Comparison of ENCODE assay signal across 9 mouse cellular contexts in genomic region chr11:78260489-78261258, GRCm38 (mm10). TPM values are rescaled to one million over a fixed set of nuclear protein-coding genes. Genes with fewer than 3 reads are reported as not detected.
DNase-seq lines count a peak whose midpoint lies in the region; ATAC-seq and TF ChIP-seq lines count a peak whose summit lies in the region.
"Had no signal": no experiment of that assay in that cellular context is flagged by ENCODE, and none has a peak within 500 bp of the region (broad histone marks: within the 10 kb centered on the region; RNA-seq: fewer than 3 reads in every experiment).

No protein-coding gene starts in this region.

- intact Hi-C loops in heart, postnatal 10 days (cut with DNase I) = loop anchor here (5.0 kb wide), 1 partner anchor 67 kb away; the partner anchor contains the start of gene Pigs

- DNase-seq in heart, postnatal 10 days = no peak
- no peak for DNase-seq in ES-E14 (ENCODE audit: low read depth, low spot score)
- DNase-seq in spleen, adult 18-20 months = no peak
- DNase-seq in embryo, embryonic 10.5 days (ENCODE audit: low spot score) = no peak
- DNase-seq in embryo, embryonic 9.5 days (ENCODE audit: extremely low spot score) = no peak

- no peaks in the 10 kb centered on the region for H3K9me3 ChIP-seq in heart, embryonic 12.5 days (replicated peaks)
- no peaks in the 10 kb centered on the region for H3K9me3 ChIP-seq in ES-E14 (ENCODE audit: control insufficient read depth, insufficient read depth, low read depth, low read length)
- H3K9me3 ChIP-seq in hindbrain, embryonic 13.5 days = no peaks in the 10 kb centered on the region
- no peaks in the 10 kb centered on the region for H3K9me3 ChIP-seq in midbrain, embryonic 12.5 days

- peaks cover 27% of the 10 kb centered on the region for H3K36me3 ChIP-seq in heart, embryonic 12.5 days
- peaks cover 19% of the 10 kb centered on the region for H3K36me3 ChIP-seq in ES-E14 (ENCODE audit: control insufficient read depth, insufficient read depth, low read length, poor library complexity, severe bottlenecking)
- peaks cover 30% of the 10 kb centered on the region for H3K36me3 ChIP-seq in hindbrain, embryonic 13.5 days
- H3K36me3 ChIP-seq in midbrain, embryonic 12.5 days = peaks cover 22% of the 10 kb centered on the region

- H3K27ac ChIP-seq in heart, embryonic 12.5 days (ENCODE audit: poor library complexity, severe bottlenecking) = no peak overlapping the region
- no peak overlapping the region for H3K27ac ChIP-seq in ES-E14 (ENCODE audit: insufficient read depth, low read depth, low read length, poor library complexity, severe bottlenecking)
- no peak overlapping the region for H3K27ac ChIP-seq in hindbrain, embryonic 13.5 days
- no peak overlapping the region for H3K27ac ChIP-seq in midbrain, embryonic 12.5 days (replicated peaks)

- H3K4me2 ChIP-seq in heart, embryonic 12.5 days = peak overlapping the region; percentile 83
- H3K4me2 ChIP-seq in hindbrain, embryonic 13.5 days = peak overlapping the region; percentile 69
- peak overlapping the region; percentile 80 for H3K4me2 ChIP-seq in midbrain, embryonic 12.5 days (replicated peaks)

- 89% methylated on average over 2 of the region's 2 CpGs for WGBS in heart, embryonic 12.5 days
- WGBS in hindbrain, embryonic 13.5 days = 94% methylated on average over 2 of the region's 2 CpGs
- 96% methylated on average over 2 of the region's 2 CpGs for WGBS in midbrain, embryonic 12.5 days

- peak overlapping the region; percentile 87 for H3K4me3 ChIP-seq in heart, embryonic 12.5 days
- H3K4me3 ChIP-seq in ES-E14 (ENCODE audit: insufficient read depth in 1 of 2, low read depth in 1 of 2, low read length in 2 of 2, poor library complexity in 1 of 2, severe bottlenecking in 1 of 2) = 0 out of 4 replicates have a peak overlapping the region, but pooled peaks of 1 of the 2 experiments have one; percentile 3
- peak overlapping the region; percentile 81 for H3K4me3 ChIP-seq in hindbrain, embryonic 13.5 days
- H3K4me3 ChIP-seq in midbrain, embryonic 12.5 days = peak overlapping the region; percentile 78

- no peak for ATAC-seq in heart, embryonic 12.5 days (ENCODE audit: insufficient number of reproducible peaks, low FRiP score)
- ATAC-seq in hindbrain, embryonic 13.5 days (ENCODE audit: low FRiP score) = no peak
- no peak for ATAC-seq in midbrain, embryonic 12.5 days (ENCODE audit: low FRiP score, low read depth)

- peaks cover 4% of the 10 kb centered on the region for H3K27me3 ChIP-seq in heart, embryonic 12.5 days (replicated peaks)
- peaks cover 10% of the 10 kb centered on the region for H3K27me3 ChIP-seq in hindbrain, embryonic 13.5 days
- peaks cover 11% of the 10 kb centered on the region for H3K27me3 ChIP-seq in midbrain, embryonic 12.5 days
- H3K27me3 ChIP-seq: Patski had no signal

- H3K4me1 ChIP-seq in heart, embryonic 12.5 days (replicated peaks) = peaks cover 9% of the 10 kb centered on the region
- H3K4me1 ChIP-seq in ES-E14 (ENCODE audit: control insufficient read depth in 2 of 2, insufficient read depth in 2 of 2, low read length in 2 of 2, poor library complexity in 1 of 2) = no peaks in the 10 kb centered on the region
- peaks cover 12% of the 10 kb centered on the region for H3K4me1 ChIP-seq in hindbrain, embryonic 13.5 days (replicated peaks)
- H3K4me1 ChIP-seq in midbrain, embryonic 12.5 days = peaks cover 5% of the 10 kb centered on the region

- in situ Hi-C loops in ES-E14 (cut with MboI; ENCODE audit: low sequenced_read_pairs in 2 of 2, unreplicated experiment in 2 of 2) = no loop called here

- no peak overlapping the region for H3K9ac ChIP-seq in heart, embryonic 12.5 days
- peak overlapping the region; percentile 50; the same call in 1 of the 2 replicates for H3K9ac ChIP-seq in ES-E14 (ENCODE audit: insufficient read depth, low read depth, low read length, poor library complexity, severe bottlenecking)
- H3K9ac ChIP-seq in hindbrain, embryonic 13.5 days = no peak overlapping the region
- no peak overlapping the region for H3K9ac ChIP-seq in midbrain, embryonic 12.5 days (replicated peaks)

TF ChIP-seq in ES-E14, 5 proteins besides CTCF, POLR2A, EP300 and RAD21:
- TF ChIP-seq MAFK (IDR thresholded peaks at IDR 0.05; ENCODE audit: insufficient read depth, low read depth, low read length) (no peak), ZNF384 (IDR thresholded peaks at IDR 0.05; ENCODE audit: low read depth, low read length) (0 out of 2 replicates have a peak, but pooled peaks have one; percentile 15)

RNA-seq across cellular contexts. Expression of gene 2610507B11Rik, which starts 0.9 kb away (rescaled TPM):
- polyA plus RNA-seq in heart, embryonic 12.5 days (2016; fragmentation: Nextera tagmentation; extraction: Ambion mirVana) = 83.1 and 91.0 TPM in 2 replicates
- total RNA-seq in heart, postnatal 10 days (2021) = 100 to 1,000 TPM; 180 to 190 TPM
- 210 and 285 TPM in 2 replicates for total RNA-seq in ES-E14 (2012; rRNA removed)
- 64.9 and 67.2 TPM in 2 replicates for polyA plus RNA-seq in hindbrain, embryonic 13.5 days (2015; fragmentation: Nextera tagmentation; extraction: Ambion mirVana)
- polyA plus RNA-seq in midbrain, embryonic 12.5 days (2016; fragmentation: Nextera tagmentation; extraction: Ambion mirVana) = 79.0 and 80.0 TPM in 2 replicates

RNA-seq across cellular contexts. Expression of gene Supt6, which starts 14.9 kb away (rescaled TPM):
- 26.1 and 28.5 TPM in 2 replicates for polyA plus RNA-seq in heart, embryonic 12.5 days (2016; fragmentation: Nextera tagmentation; extraction: Ambion mirVana)
- 10 to 100 TPM; 33.7 to 36.6 TPM for total RNA-seq in heart, postnatal 10 days (2021)
- 60.6 and 63.0 TPM in 2 replicates for total RNA-seq in ES-E14 (2012; rRNA removed)
- 29.9 and 30.1 TPM in 2 replicates for polyA plus RNA-seq in hindbrain, embryonic 13.5 days (2015; fragmentation: Nextera tagmentation; extraction: Ambion mirVana)
- 37.5 and 42.2 TPM in 2 replicates for polyA plus RNA-seq in midbrain, embryonic 12.5 days (2016; fragmentation: Nextera tagmentation; extraction: Ambion mirVana)

RNA-seq across cellular contexts. Expression of gene Sdf2, which starts 15.1 kb away (rescaled TPM):
- 47.5 and 50.1 TPM in 2 replicates for polyA plus RNA-seq in heart, embryonic 12.5 days (2016; fragmentation: Nextera tagmentation; extraction: Ambion mirVana)
- total RNA-seq in heart, postnatal 10 days (2021) = 10 to 100 TPM; 46.4 to 50.6 TPM
- total RNA-seq in ES-E14 (2012; rRNA removed) = 81.3 and 123 TPM in 2 replicates
- 87.1 and 87.8 TPM in 2 replicates for polyA plus RNA-seq in hindbrain, embryonic 13.5 days (2015; fragmentation: Nextera tagmentation; extraction: Ambion mirVana)
- polyA plus RNA-seq in midbrain, embryonic 12.5 days (2016; fragmentation: Nextera tagmentation; extraction: Ambion mirVana) = 49.1 and 53.8 TPM in 2 replicates

RNA-seq across cellular contexts. Expression of gene BC030499, which starts 30.0 kb away (rescaled TPM):
- polyA plus RNA-seq in heart, embryonic 12.5 days (2016; fragmentation: Nextera tagmentation; extraction: Ambion mirVana) = 0.54 TPM in 1 of 2 replicates, not detected in the other
- total RNA-seq in heart, postnatal 10 days (2021) = under 1 TPM; 0.57 to 0.67 TPM
- total RNA-seq in ES-E14 (2012; rRNA removed) = 2.0 TPM in 2 replicates
- 0.19 and 0.49 TPM in 2 replicates for polyA plus RNA-seq in hindbrain, embryonic 13.5 days (2015; fragmentation: Nextera tagmentation; extraction: Ambion mirVana)
- polyA plus RNA-seq in midbrain, embryonic 12.5 days (2016; fragmentation: Nextera tagmentation; extraction: Ambion mirVana) = 0.24 and 0.29 TPM in 2 replicates

RNA-seq across cellular contexts. Expression of gene Spag5, which starts 40.7 kb away (rescaled TPM):
- 27.2 and 34.0 TPM in 2 replicates for polyA plus RNA-seq in heart, embryonic 12.5 days (2016; fragmentation: Nextera tagmentation; extraction: Ambion mirVana)
- total RNA-seq in heart, postnatal 10 days (2021) = 1 to 10 TPM; 8.8 to 9.5 TPM
- total RNA-seq in ES-E14 (2012; rRNA removed) = 58.2 and 96.2 TPM in 2 replicates
- 9.9 and 10.2 TPM in 2 replicates for polyA plus RNA-seq in hindbrain, embryonic 13.5 days (2015; fragmentation: Nextera tagmentation; extraction: Ambion mirVana)
- polyA plus RNA-seq in midbrain, embryonic 12.5 days (2016; fragmentation: Nextera tagmentation; extraction: Ambion mirVana) = 47.6 and 51.8 TPM in 2 replicates
